Mouse (Mus musculus) kidney, embryonic 15.5 days (tissue): ENCODE data around the gene Fcf1. TPM values are rescaled to one million over a fixed set of nuclear protein-coding genes. Genes with fewer than 3 reads are reported as not detected.

Experiments
- ATAC-seq: fragments of 200-750 bp; cut with Nextera tagmentation; replicated peaks from 2 replicates; pipeline ENCODE4 v1.8.0; 2017; ENCODE audit warnings: moderate TSS enrichment; ENCODE audit not compliant: low FRiP score
- H3K27ac ChIP-seq: fragments of 300-500 bp; sonication (generic); 2 replicates; pipeline ENCODE4 v1.5.1; 2015; ENCODE audit warnings: mild to moderate bottlenecking, inconsistent platforms
- H3K27me3 ChIP-seq: fragments of 300-500 bp; sonication (generic); 2 replicates; pipeline ENCODE4 v1.6.1; 2015; ENCODE audit warnings: inconsistent platforms
- H3K36me3 ChIP-seq: fragments of 300-500 bp; sonication (generic); 2 replicates; pipeline ENCODE4 v1.6.1; 2015; ENCODE audit warnings: inconsistent platforms
- H3K4me1 ChIP-seq: fragments of 300-500 bp; sonication (generic); 2 replicates; pipeline ENCODE4 v1.6.1; 2015; ENCODE audit warnings: inconsistent platforms
- H3K4me2 ChIP-seq: fragments of 300-500 bp; sonication (generic); 2 replicates; pipeline ENCODE4 v1.6.1; 2015; ENCODE audit warnings: moderate library complexity, mild to moderate bottlenecking, inconsistent platforms
- H3K4me3 ChIP-seq: fragments of 300-500 bp; sonication (generic); replicated peaks from 2 replicates; pipeline ENCODE4 v1.5.1; 2015; ENCODE audit warnings: mild to moderate bottlenecking, inconsistent platforms
- H3K9ac ChIP-seq: fragments of 300-500 bp; sonication (generic); 2 replicates; pipeline ENCODE4 v1.6.1; 2015; ENCODE audit warnings: mild to moderate bottlenecking, inconsistent platforms
- H3K9me3 ChIP-seq: fragments of 300-500 bp; sonication (generic); replicated peaks from 2 replicates; pipeline ENCODE4 v1.6.1; 2016; ENCODE audit warnings: inconsistent platforms
- WGBS: fragments of 180-500 bp; shearing (Covaris S2); methylation state at CpG from one replicate; pipeline ENCODE4 v1.1.7; 2015; ENCODE audit warnings: mixed read lengths; 5-methylcytosine and 5-hydroxymethylcytosine counted together
- polyA plus RNA-seq: library from polyadenylated mRNA; unstranded; fragments of >200 nt; fragmentation: Nextera tagmentation; extraction: Ambion mirVana; gene quantifications from 2 replicates; pipeline ENCODE4 v1.2.1, GENCODE M21; 2015

The Fcf1 gene
- polyA plus RNA-seq, 1 experiment from 2014 or later = 137 TPM

DNA sequence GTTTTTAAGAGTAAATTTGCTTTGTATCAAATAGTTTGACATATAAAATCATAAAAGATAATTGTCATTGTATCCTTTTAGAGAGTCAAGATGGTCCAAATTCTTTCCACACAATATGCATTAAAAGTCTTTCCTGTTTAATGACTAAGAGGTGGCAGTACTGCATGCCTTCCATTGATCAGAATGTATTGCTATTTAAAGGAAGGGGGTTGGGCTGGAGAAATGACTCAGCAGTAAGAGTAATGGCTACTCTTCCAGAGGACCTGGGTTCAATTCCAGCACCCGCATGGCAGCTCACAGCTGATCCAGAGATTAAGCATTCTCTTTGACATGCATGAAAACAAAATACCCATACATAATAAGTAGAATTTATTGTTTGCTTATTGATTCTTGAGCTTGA, 51.4 kb downstream of the Fcf1 start:
- Histone ChIP-seq H3K27ac (no peak overlapping the region), H3K9ac (no peak overlapping the region), H3K4me3 (no peak overlapping the region), H3K9me3 (no peaks in the 10 kb centered on the region), H3K36me3 (peaks cover 30% of the 10 kb centered on the region), H3K4me1 (no peaks in the 10 kb centered on the region), H3K4me2 (no peak overlapping the region), H3K27me3 (no peaks in the 10 kb centered on the region)
- no peak for ATAC-seq
- 87% methylated on average over 1 of the region's 1 CpGs for WGBS

DNA sequence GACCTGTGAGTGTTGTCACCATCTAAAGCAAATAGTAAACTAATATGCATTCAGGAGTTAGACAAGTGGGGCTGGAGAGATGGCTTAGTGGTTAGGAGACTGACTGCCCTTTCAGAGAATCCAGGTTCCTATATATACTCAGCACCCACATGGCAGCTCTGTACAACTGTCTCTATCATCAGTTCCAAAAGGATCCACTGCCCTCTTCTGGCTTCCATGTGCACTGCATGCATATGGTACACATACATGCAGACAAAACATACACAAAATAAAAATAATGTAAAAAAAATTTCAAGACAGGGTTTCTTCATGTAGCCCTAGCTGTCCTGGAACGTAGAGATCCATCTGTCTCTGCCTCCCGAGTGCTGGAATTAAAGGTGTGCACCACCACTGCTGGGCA, 62.0 kb downstream of the Fcf1 start:
- Histone ChIP-seq H3K9ac (no peak overlapping the region), H3K36me3 (peaks cover 69% of the 10 kb centered on the region)
- ATAC-seq = no peak

More for the DNA sequence above, 62.0 kb downstream of the Fcf1 start:
- no peak overlapping the region for H3K4me2 ChIP-seq
- H3K4me1 ChIP-seq = no peaks in the 10 kb centered on the region
- H3K27me3 ChIP-seq = no peaks in the 10 kb centered on the region
- no peaks in the 10 kb centered on the region for H3K9me3 ChIP-seq
- no peak overlapping the region for H3K4me3 ChIP-seq
- H3K27ac ChIP-seq = no peak overlapping the region
- 94% methylated on average over 2 of the region's 2 CpGs for WGBS

Other genes starting within 250 kb of the Fcf1 start
- 62.6 and 63.3 TPM in 2 replicates for gene Npc2, start 197.7 kb upstream of the Fcf1 start, polyA plus RNA-seq
- 143 TPM in 2 replicates for gene Isca2, start 197.6 kb upstream of the Fcf1 start, polyA plus RNA-seq
- 0.50 and 0.62 TPM in 2 replicates for gene Ltbp2, start 94.4 kb upstream of the Fcf1 start, polyA plus RNA-seq
- gene Arel1, start within 50 bp of the Fcf1 start, polyA plus RNA-seq = 11.7 and 13.7 TPM in 2 replicates
- gene Ylpm1, start 25.4 kb downstream of the Fcf1 start, polyA plus RNA-seq = 29.8 and 29.9 TPM in 2 replicates
- 3.4 and 4.2 TPM in 2 replicates for gene Prox2, start 139.9 kb downstream of the Fcf1 start, polyA plus RNA-seq
- 120 and 123 TPM in 2 replicates for gene Dlst, start 139.9 kb downstream of the Fcf1 start, polyA plus RNA-seq
- 1.0 and 1.4 TPM in 2 replicates for gene Rps6kl1, start 180.4 kb downstream of the Fcf1 start, polyA plus RNA-seq
- gene Pgf, start 206.9 kb downstream of the Fcf1 start, polyA plus RNA-seq = 15.9 and 18.8 TPM in 2 replicates
- 98.7 and 105 TPM in 2 replicates for gene Eif2b2, start 248.6 kb downstream of the Fcf1 start, polyA plus RNA-seq